Mouse (Mus musculus) CH12.LX (cell line): ENCODE measurements around the gene Nkd1. TPM values are rescaled to one million over a fixed set of nuclear protein-coding genes. Genes with fewer than 3 reads are reported as not detected.
A peak's percentile ranks its signal among the peaks of the same experiment; 100 is the strongest.

Experiments used
- DNase-seq: peaks from one replicate; pipeline ENCODE4 v3.0.0-alpha.2; 2013; ENCODE audit errors: extremely low read depth
- H3K27ac ChIP-seq: 2 replicates; pipeline ENCODE4 v1.5.1; 2012; ENCODE audit warnings: low read depth, mild to moderate bottlenecking, control low read depth, moderate library complexity; ENCODE audit not compliant: insufficient read depth
- H3K27me3 ChIP-seq: replicated peaks from 2 replicates; pipeline ENCODE3; 2012; ENCODE audit warnings: inconsistent platforms
- H3K36me3 ChIP-seq, 2 experiments: replicated peaks in 1 of 2; 2 replicates each; pipeline versions ENCODE3 to v1.6.1; 2012; ENCODE audit warnings: inconsistent platforms in 1 of 2, low read length in 1 of 2, mild to moderate bottlenecking in 1 of 2, mixed read lengths in 1 of 2, moderate library complexity in 1 of 2; ENCODE audit not compliant: control insufficient read depth in 1 of 2, insufficient read depth in 1 of 2
- H3K4me1 ChIP-seq, 2 experiments: 2 replicates each; pipeline ENCODE4 v1.6.1; 2012; ENCODE audit warnings: inconsistent platforms in 1 of 2, moderate library complexity in 1 of 2; ENCODE audit not compliant: insufficient read depth in 2 of 2, control insufficient read depth in 1 of 2
- H3K4me2 ChIP-seq: 2 replicates; pipeline ENCODE4 v1.6.1; 2012; ENCODE audit warnings: low read depth, mild to moderate bottlenecking, control low read depth; ENCODE audit not compliant: poor library complexity, insufficient read depth, severe bottlenecking
- H3K4me3 ChIP-seq, 3 experiments: fragments of 150-350 bp in 1 of 3; sonication (generic) in 1 of 3; replicated peaks in 1 of 3; 2 replicates each; pipeline versions ENCODE3 to v1.5.1; 2011 to 2012; ENCODE audit warnings: low read depth in 2 of 3, low read length in 2 of 3, mild to moderate bottlenecking in 2 of 3, moderate library complexity in 2 of 3, control low read depth in 1 of 3, improper control_type of control experiment in 1 of 3, inconsistent platforms in 1 of 3, mixed read lengths in 1 of 3; ENCODE audit not compliant: poor library complexity in 1 of 3
- H3K79me2 ChIP-seq: replicated peaks from 2 replicates; pipeline ENCODE4 v1.6.1; 2012; ENCODE audit warnings: mild to moderate bottlenecking, moderate library complexity; ENCODE audit not compliant: control insufficient read depth, poor library complexity, insufficient read depth, severe bottlenecking; ENCODE audit errors: extremely low read depth
- H3K9ac ChIP-seq: 2 replicates; pipeline ENCODE4 v1.6.1; 2012; ENCODE audit warnings: low read depth, mild to moderate bottlenecking, control low read depth, moderate library complexity; ENCODE audit not compliant: insufficient read depth
- H3K9me3 ChIP-seq: replicated peaks from 2 replicates; pipeline ENCODE3; 2012; ENCODE audit warnings: low read length, inconsistent platforms, mixed read lengths
- BHLHE40 ChIP-seq: IDR thresholded peaks from 2 replicates; pipeline ENCODE4 v1.6.1; 2011; ENCODE audit warnings: mild to moderate bottlenecking, low read depth, low read length, improper control_type of control experiment
- CHD1 ChIP-seq: IDR thresholded peaks from 2 replicates; pipeline ENCODE4 v1.6.1; 2012; ENCODE audit warnings: low read depth, low read length, improper control_type of control experiment, inconsistent platforms
- CHD2 ChIP-seq: IDR thresholded peaks from 2 replicates; pipeline ENCODE4 v1.6.1; 2011; ENCODE audit warnings: low read length, improper control_type of control experiment
- CTCF ChIP-seq, 2 experiments: IDR thresholded peaks in 1 of 2; conservative IDR thresholded peaks in 1 of 2; 2 replicates each; pipeline ENCODE4 v1.5.1; 2011 to 2012; ENCODE audit warnings: low read depth in 2 of 2, low read length in 2 of 2, improper control_type of control experiment in 1 of 2, inconsistent platforms in 1 of 2, mild to moderate bottlenecking in 1 of 2, moderate library complexity in 1 of 2
- ELF1 ChIP-seq: IDR thresholded peaks from 2 replicates; pipeline ENCODE4 v1.6.1; 2014; ENCODE audit warnings: low read depth, mild to moderate bottlenecking, inconsistent platforms, low read length, improper control_type of control experiment
- EP300 ChIP-seq: IDR thresholded peaks from 2 replicates; pipeline ENCODE4 v1.6.1; 2011; ENCODE audit warnings: low read length, improper control_type of control experiment
- ETS1 ChIP-seq: conservative IDR thresholded peaks from 2 replicates; pipeline ENCODE4 v1.6.1; 2012; ENCODE audit warnings: low read depth, mild to moderate bottlenecking, inconsistent platforms, low read length, improper control_type of control experiment, moderate library complexity
- GABPA ChIP-seq: IDR thresholded peaks from 2 replicates; pipeline ENCODE4 v1.6.1; 2012; ENCODE audit warnings: low read depth, low read length, improper control_type of control experiment, inconsistent platforms; ENCODE audit not compliant: insufficient replicate concordance
- HCFC1 ChIP-seq: IDR thresholded peaks from 2 replicates; pipeline ENCODE4 v1.6.1; 2012; ENCODE audit warnings: low read depth, mild to moderate bottlenecking, inconsistent platforms, low read length, improper control_type of control experiment
- JUN ChIP-seq: IDR thresholded peaks from 2 replicates; pipeline ENCODE4 v1.6.1; 2011; ENCODE audit warnings: low read depth, mild to moderate bottlenecking, low read length, improper control_type of control experiment, moderate library complexity; ENCODE audit not compliant: insufficient read depth
- KAT2A ChIP-seq: IDR thresholded peaks from 2 replicates; pipeline ENCODE4 v1.6.1; 2012; ENCODE audit warnings: low read length, improper control_type of control experiment, inconsistent platforms; ENCODE audit not compliant: insufficient replicate concordance
- MAFK ChIP-seq: IDR thresholded peaks from 2 replicates; pipeline ENCODE4 v1.6.1; 2011; ENCODE audit warnings: low read length, improper control_type of control experiment; ENCODE audit not compliant: insufficient replicate concordance
- MAX ChIP-seq: IDR thresholded peaks from 2 replicates; pipeline ENCODE4 v1.6.1; 2011; ENCODE audit warnings: low read length, improper control_type of control experiment
- MAZ ChIP-seq: IDR thresholded peaks from 2 replicates; pipeline ENCODE4 v1.6.1; 2012; ENCODE audit warnings: low read depth, mild to moderate bottlenecking, inconsistent platforms, low read length, improper control_type of control experiment, moderate library complexity
- MEF2A ChIP-seq: IDR thresholded peaks from 2 replicates; pipeline ENCODE4 v1.6.1; 2014; ENCODE audit warnings: low read depth, mild to moderate bottlenecking, inconsistent platforms, low read length, improper control_type of control experiment, borderline replicate concordance
- NRF1 ChIP-seq: IDR thresholded peaks from 2 replicates; pipeline ENCODE4 v1.6.1; 2014; ENCODE audit warnings: low read depth, mild to moderate bottlenecking, inconsistent platforms, low read length, improper control_type of control experiment, moderate library complexity
- PAX5 ChIP-seq: IDR thresholded peaks from 2 replicates; pipeline ENCODE4 v1.6.1; 2012; ENCODE audit warnings: low read length, inconsistent platforms, mixed read lengths
- POLR2AphosphoS2 ChIP-seq: IDR thresholded peaks from 2 replicates; pipeline ENCODE4 v1.6.1; 2011; ENCODE audit warnings: low read depth, low read length, improper control_type of control experiment
- RAD21 ChIP-seq: IDR thresholded peaks from 2 replicates; pipeline ENCODE4 v1.6.1; 2011; ENCODE audit warnings: low read depth, mild to moderate bottlenecking, low read length, improper control_type of control experiment, moderate library complexity
- SIN3A ChIP-seq: IDR thresholded peaks from 2 replicates; pipeline ENCODE4 v1.6.1; 2012; ENCODE audit warnings: low read length, improper control_type of control experiment, inconsistent platforms
- SMC3 ChIP-seq: IDR thresholded peaks from 2 replicates; pipeline ENCODE4 v1.6.1; 2011; ENCODE audit warnings: low read depth, low read length, improper control_type of control experiment
- TBP ChIP-seq: conservative IDR thresholded peaks from 2 replicates; pipeline ENCODE4 v1.6.1; 2011; ENCODE audit warnings: low read depth, low read length, improper control_type of control experiment
- TCF12 ChIP-seq: IDR thresholded peaks from 2 replicates; pipeline ENCODE4 v1.6.1; 2014; ENCODE audit warnings: low read depth, mild to moderate bottlenecking, inconsistent platforms, low read length, improper control_type of control experiment
- ZKSCAN1 ChIP-seq: IDR thresholded peaks from 2 replicates; pipeline ENCODE4 v1.6.1; 2012; ENCODE audit warnings: low read depth, inconsistent platforms, low read length, improper control_type of control experiment, borderline replicate concordance
- dilution Hi-C: fragments of 300-500 bp; cut with MboI; formaldehyde crosslinking; loops from 2 replicates; pipeline ENCODE4 v1.14.3; 2020; ENCODE audit warnings: low sequenced_read_pairs; ENCODE audit not compliant: extremely low pct_unique_long_range_greater_than_20kb, extremely low pct_ligation_motif_present
- in situ Hi-C: fragments of 300-500 bp; cut with MboI; formaldehyde crosslinking; loops from 3 replicates; pipeline ENCODE4 v1.14.3; 2019; ENCODE audit warnings: low sequenced_read_pairs, low pct_ligation_motif_present, low pct_unique_long_range_greater_than_20kb, mixed read lengths
- polyA plus RNA-seq: library from polyadenylated mRNA; unstranded; fragments of >175 nt; gene quantifications from 2 replicates; pipeline ENCODE4 v1.2.1, GENCODE M21; 2012; ENCODE audit warnings: low read depth; ENCODE audit not compliant: insufficient read length
- total RNA-seq, 2 experiments: library from RNA; depleted of rRNA; stranded (reverse); fragments of 300-350 nt in 1 of 2; fragments of >200 nt in 1 of 2; gene quantifications; 2 replicates each; pipeline ENCODE4 v1.2.3; 2012 to 2014

The Nkd1 gene
- total and polyA plus RNA-seq, 3 experiments = 0.24 to 0.67 (median 0.30) TPM

DNA sequence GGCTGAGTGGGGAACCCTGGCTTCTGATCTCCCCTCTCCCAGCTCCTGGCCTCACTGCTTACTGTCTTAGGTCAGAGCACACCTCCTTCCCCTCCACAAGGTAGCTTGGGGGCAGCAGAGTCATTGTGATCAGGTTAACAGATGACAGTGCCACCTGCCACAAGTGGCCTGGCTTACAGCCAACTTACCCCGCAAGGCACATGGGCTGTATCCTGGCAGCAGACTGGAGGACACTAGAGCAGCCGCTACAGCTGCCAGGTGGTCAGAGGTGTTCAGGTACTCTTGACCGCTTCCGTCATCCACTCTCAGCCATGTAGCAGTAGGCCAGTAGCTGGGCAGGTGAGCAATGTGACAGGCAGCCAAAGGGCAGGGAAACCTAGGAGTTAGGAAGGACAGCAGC is 45.0 kb downstream of the Nkd1 start:
- Histone ChIP-seq H3K9ac (no peak overlapping the region), H3K4me2 (no peak overlapping the region), H3K36me3 (no peaks in the 10 kb centered on the region), H3K79me2 (no peaks in the 10 kb centered on the region), H3K27me3 (no peaks in the 10 kb centered on the region), H3K4me1 (peaks cover 39 to 63% of the 10 kb centered on the region in 2 experiments), H3K4me3 (no peak overlapping the region), H3K9me3 (no peaks in the 10 kb centered on the region), H3K27ac (no peak overlapping the region)
- peak; percentile 23 for TF ChIP-seq SMC3
- no peak for TF ChIP-seq MAZ
- TF ChIP-seq MAFK = no peak
- TF ChIP-seq GABPA = no peak
- TF ChIP-seq TBP = no peak
- peak; percentile 37 for TF ChIP-seq RAD21
- TF ChIP-seq ELF1 = no peak
- TF ChIP-seq KAT2A = no peak
- TF ChIP-seq CTCF (conservative IDR thresholded peaks at IDR 0.05 in 1 of 2, IDR thresholded peaks at IDR 0.05 in 1 of 2; ENCODE audit: low read depth in 2 of 2, low read length in 2 of 2) = peak in 1 of 2 experiments; percentile 38; a peak in 2 of 4 replicates
- TF ChIP-seq CHD2 = no peak
- TF ChIP-seq MAX = no peak
- no peak for TF ChIP-seq SIN3A
- no peak for TF ChIP-seq POLR2AphosphoS2
- in situ Hi-C loops (no loop called here), dilution Hi-C loops (no loop called here)
- no peak for DNase-seq

DNA sequence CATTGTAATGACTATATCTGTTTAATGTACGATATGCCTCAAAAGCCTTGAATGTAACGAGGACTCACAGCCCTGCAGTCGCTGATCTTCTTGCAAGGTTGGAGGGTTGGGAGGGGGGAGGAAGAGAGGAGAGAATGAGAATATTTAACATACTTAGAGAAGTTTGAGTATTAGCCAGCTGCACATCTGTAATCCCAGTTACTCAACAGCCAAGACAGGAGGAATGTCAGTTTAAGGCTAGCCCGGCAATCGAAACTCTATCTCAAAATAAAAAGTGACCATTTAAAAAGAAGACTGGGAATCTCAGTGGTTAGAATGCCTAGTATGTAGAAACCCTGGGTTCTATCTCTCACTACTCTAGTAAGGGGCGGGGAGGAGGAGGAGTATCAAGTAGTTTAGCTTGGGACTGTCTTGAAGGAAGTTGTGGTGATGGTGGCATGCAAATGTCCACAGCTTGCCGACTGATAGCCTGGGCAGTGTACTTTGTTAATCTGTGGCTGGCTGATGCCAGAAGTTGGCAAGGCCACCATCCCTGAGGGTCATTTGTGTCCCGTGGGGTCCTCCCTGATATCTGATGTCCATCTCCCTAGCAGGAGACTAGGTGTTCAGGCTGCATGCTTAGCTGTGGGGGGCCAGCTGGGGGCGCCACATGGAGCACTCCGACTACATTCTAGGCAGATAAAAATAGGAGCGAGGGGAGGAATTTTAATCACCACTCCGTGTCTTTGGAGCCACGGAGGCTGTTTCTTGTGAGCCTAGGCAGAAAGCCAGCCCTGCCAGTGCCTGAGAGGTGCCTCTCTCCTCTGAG is 46.4 kb downstream of the Nkd1 start:
- DNase-seq = peak; percentile 75

More for the DNA sequence above, 46.4 kb downstream of the Nkd1 start:
- Histone ChIP-seq H3K36me3 (no peaks in the 10 kb centered on the region), H3K4me1 (peaks cover 43 to 75% of the 10 kb centered on the region in 2 experiments), H3K9ac (no peak overlapping the region), H3K27ac (no peak overlapping the region), H3K4me2 (peak overlapping the region; percentile 19; the same call in 1 of the 2 replicates), H3K27me3 (no peaks in the 10 kb centered on the region), H3K4me3 (no peak overlapping the region), H3K9me3 (no peaks in the 10 kb centered on the region), H3K79me2 (no peaks in the 10 kb centered on the region)
- in situ Hi-C loops (no loop called here), dilution Hi-C loops (no loop called here)
- TF ChIP-seq CTCF (conservative IDR thresholded peaks at IDR 0.05 in 1 of 2, IDR thresholded peaks at IDR 0.05 in 1 of 2; ENCODE audit: low read depth in 2 of 2, low read length in 2 of 2) = peak in 1 of 2 experiments; percentile 54; a peak in 1 of 4 replicates
- TF ChIP-seq KAT2A = no peak
- no peak for TF ChIP-seq PAX5
- no peak for TF ChIP-seq NRF1
- no peak for TF ChIP-seq TCF12
- TF ChIP-seq MEF2A = peak; percentile 61; the same call in 1 of the 2 replicates
- TF ChIP-seq TBP = no peak
- TF ChIP-seq HCFC1 = no peak
- 0 out of 2 replicates have a peak, but pooled peaks have one; percentile 26 for TF ChIP-seq ELF1
- TF ChIP-seq JUN = no peak
- TF ChIP-seq ZKSCAN1 = no peak
- no peak for TF ChIP-seq SIN3A
- TF ChIP-seq BHLHE40 = no peak
- peak; percentile 66 for TF ChIP-seq EP300
- TF ChIP-seq CHD1 = no peak
- TF ChIP-seq ETS1 = no peak
- TF ChIP-seq SMC3 = peak; percentile 42
- no peak for TF ChIP-seq MAFK
